ENCODE assay signal across 24 mouse cellular contexts in the genomic region with DNA sequence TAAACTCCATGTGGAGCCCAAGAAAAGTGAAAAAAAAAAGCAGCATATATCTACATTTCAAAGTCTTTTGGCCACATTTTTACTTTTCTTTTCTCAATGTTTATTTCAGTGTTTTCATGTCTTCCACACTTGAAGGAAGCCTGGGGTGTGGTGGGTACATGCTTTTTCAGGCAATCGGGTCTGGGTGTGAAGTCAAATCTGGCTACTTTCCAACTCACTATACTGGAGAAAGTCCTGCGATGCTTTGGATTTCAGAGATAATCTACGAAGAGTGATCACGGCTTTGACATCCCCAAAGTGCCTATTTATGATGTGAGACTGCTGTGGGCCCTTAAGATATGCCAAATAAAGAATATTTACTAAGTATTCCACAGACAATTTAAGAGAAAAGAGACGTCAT.
"Had no signal": no experiment of that assay in that cellular context is flagged by ENCODE, and none has a peak within 500 bp of the region (broad histone marks: within the 10 kb centered on the region; RNA-seq: fewer than 3 reads in every experiment).

No protein-coding gene starts in this region.

- DNase-seq: gastrocnemius, postnatal 14 days; gastrocnemius, postnatal 36 days; heart, adult 18-20 months; heart, postnatal 14 days; heart, postnatal 36 days; kidney, adult 11 months; kidney, adult 2 months; kidney, adult 9 months; kidney, postnatal 14 days; kidney, postnatal 36 days; layer of hippocampus, adult 9-11 months; layer of hippocampus, postnatal 36 days; left cerebral cortex, postnatal 4 days had no signal

- H3K27me3 ChIP-seq: heart, embryonic 13.5 days; heart, embryonic 15.5 days; hindbrain, embryonic 13.5 days; hindbrain, embryonic 15.5 days; kidney, embryonic 15.5 days; limb, embryonic 13.5 days; limb, embryonic 15.5 days had no signal

- H3K4me3 ChIP-seq: heart, embryonic 10.5 days; heart, embryonic 13.5 days; heart, embryonic 15.5 days; hindbrain, embryonic 13.5 days; hindbrain, embryonic 15.5 days; kidney, embryonic 15.5 days; limb, embryonic 13.5 days; limb, embryonic 15.5 days had no signal

- H3K9ac ChIP-seq: heart, embryonic 13.5 days; heart, embryonic 15.5 days; hindbrain, embryonic 13.5 days; hindbrain, embryonic 15.5 days; kidney, embryonic 15.5 days; limb, embryonic 13.5 days; limb, embryonic 15.5 days had no signal

- H3K9me3 ChIP-seq: heart, embryonic 10.5 days; heart, embryonic 13.5 days; heart, embryonic 15.5 days; hindbrain, embryonic 13.5 days; hindbrain, embryonic 15.5 days; kidney, embryonic 15.5 days; limb, embryonic 13.5 days; limb, embryonic 15.5 days had no signal

- ATAC-seq: hindbrain, postnatal 0 days; intestine, embryonic 16.5 days had no signal

- H3K4me1 ChIP-seq: hindbrain, embryonic 13.5 days; hindbrain, embryonic 15.5 days had no signal

- H3K36me3 ChIP-seq: heart, embryonic 10.5 days; hindbrain, embryonic 13.5 days; hindbrain, embryonic 15.5 days; kidney, embryonic 15.5 days; limb, embryonic 13.5 days; limb, embryonic 15.5 days had no signal

- H3K27ac ChIP-seq: heart, embryonic 10.5 days; heart, embryonic 13.5 days; heart, embryonic 15.5 days; hindbrain, embryonic 13.5 days; hindbrain, embryonic 15.5 days; hindbrain, postnatal 0 days; kidney, embryonic 15.5 days; kidney, postnatal 0 days; limb, embryonic 13.5 days; limb, embryonic 15.5 days had no signal

- H3K4me2 ChIP-seq: heart, embryonic 13.5 days; heart, embryonic 15.5 days; hindbrain, embryonic 13.5 days; hindbrain, embryonic 15.5 days; kidney, embryonic 15.5 days; limb, embryonic 13.5 days; limb, embryonic 15.5 days had no signal
